Mouse (Mus musculus) R1 (cell line): Measurements from ENCODE around the gene Pigp.
A peak's percentile ranks its signal among the peaks of the same experiment; 100 is the strongest.
"Not testable (repeated sequence)": the region's sequence is repeated elsewhere in the genome, so short reads cannot be mapped to it uniquely, and the experiment has no call there.

Experiments used
- DNase-seq: peaks from one replicate; pipeline ENCODE4 v3.0.0-alpha.2; 2018; ENCODE audit warnings: low read depth, low spot score

Gene Pigp

DNA sequence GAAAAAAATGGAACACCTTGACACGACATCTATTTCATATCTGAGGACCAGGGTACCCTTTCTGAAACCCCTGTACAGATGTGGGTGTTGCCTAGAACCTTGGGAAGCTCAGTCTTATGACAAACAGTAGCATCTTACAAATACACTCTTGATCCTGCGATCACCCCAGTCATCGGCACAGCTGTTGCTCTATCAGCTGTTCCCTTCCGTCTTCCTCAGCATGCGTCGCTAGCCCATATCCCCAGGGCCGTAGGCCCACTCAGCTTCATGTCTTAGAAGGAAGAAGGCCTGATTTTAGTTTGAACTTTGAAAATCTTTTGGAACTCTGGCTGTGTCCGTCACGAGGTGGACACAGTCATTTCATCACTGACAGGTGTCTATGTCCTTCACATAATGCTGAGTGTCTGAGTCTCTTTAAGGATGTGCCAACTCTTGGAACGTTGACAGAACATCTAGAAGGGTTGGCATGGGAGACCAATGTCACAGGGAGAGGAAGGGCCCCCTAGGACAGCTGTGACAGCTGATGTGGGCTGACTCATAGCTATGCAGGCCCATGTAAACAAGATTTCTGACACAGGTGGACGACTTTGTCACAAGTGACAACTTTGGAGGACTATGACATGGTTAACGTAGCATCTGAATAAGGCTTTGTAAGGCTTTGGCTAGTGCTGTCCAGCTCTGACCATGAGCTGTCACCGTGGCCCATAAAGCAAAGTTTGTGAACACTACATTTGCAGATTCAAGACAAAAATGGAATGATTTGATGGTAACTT lies 10.9 kb downstream of the Pigp start:
- no peak for DNase-seq

DNA sequence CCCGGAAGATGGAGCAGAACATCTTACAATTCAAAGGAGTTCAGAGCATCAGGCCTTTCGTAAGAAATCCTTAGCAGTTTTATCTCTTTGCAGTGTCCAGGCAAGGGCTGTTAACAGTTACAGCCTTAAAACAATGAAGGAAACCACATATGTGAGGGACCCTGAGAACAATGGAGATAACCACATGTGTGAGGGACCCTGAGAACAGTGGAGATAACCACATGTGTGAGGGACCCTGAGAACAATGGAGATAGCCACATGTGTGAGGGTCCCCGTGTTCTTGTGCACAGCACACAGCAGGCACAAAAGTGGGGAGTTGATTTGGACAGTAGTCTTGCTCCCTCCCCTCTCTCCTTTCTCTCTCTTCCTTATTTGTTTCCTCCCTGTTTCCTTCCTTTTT lies 13.6 kb downstream of the Pigp start:
- no peak for DNase-seq

DNA sequence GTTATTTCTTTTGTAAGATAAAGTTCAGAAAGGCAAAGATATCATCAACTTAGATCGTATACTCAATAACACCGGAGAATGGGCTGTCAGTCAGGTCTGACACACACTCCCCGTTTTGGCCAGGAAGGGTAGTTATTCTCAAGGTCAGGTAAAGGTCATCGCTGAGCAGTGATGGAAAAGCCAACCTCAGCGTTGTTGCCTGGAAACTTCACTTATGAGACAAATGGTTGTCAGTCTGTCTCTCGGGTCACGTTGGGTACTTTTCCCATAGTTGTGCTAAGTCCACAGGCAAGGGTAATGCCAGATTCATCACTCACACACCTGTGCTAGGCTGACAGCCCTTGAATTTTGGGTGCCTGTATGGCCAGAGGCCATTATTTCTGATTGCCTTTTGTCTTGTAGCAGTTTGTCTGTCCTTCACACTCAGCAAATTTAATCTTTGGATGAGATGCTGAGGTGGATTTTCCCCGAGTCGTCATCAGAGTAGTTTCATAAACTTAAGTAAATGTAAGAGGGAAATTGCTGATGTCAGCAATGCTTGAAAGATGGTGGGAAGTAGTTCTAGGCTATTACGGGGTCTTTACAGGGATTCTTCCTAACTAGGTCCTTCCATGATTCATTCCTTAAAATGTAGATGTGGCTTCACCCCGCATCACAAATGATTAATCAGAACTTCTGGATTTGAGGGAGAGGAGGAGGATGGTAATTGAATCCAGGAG lies 14.7 kb downstream of the Pigp start:
- no peak for DNase-seq

DNA sequence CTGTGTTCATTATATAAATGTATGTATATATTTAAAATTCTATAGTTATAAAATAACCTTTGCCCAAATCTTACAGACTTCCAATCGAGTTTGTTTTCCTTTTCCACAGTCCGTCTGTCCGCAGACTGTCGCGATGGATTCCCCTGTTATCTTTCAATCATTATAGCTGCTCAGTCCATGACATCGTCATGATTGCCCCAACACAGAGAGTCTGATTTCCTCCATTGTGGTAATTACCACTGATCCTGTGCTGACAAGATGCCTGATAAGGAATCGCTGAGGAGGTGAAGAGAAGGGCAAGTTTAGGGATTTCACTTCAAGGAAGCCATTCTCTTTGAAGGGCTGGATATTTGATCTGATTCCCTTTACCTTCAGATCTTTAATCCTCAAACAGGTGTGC lies 15.6 kb downstream of the Pigp start:
- DNase-seq = no peak

DNA sequence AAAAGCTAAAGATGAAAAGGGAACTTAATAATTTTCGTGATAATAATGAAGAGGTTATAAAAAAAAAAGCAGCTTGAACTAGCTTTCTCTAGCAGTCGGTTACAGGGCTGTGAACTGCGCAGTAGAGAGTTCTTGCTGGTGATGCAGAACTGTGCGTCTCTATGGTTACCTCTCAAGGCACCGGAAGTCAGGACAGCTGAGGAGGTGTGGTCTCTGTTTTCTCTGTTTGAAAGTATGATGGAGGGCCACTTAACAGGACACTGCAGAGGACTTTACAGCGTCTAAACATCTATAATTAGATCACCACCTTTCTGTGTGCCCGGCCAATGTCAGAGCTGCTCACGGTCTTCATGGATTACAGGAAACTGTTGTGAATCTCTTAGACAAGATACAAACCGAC lies 17.2 kb downstream of the Pigp start:
- peak; percentile 68 for DNase-seq

DNA sequence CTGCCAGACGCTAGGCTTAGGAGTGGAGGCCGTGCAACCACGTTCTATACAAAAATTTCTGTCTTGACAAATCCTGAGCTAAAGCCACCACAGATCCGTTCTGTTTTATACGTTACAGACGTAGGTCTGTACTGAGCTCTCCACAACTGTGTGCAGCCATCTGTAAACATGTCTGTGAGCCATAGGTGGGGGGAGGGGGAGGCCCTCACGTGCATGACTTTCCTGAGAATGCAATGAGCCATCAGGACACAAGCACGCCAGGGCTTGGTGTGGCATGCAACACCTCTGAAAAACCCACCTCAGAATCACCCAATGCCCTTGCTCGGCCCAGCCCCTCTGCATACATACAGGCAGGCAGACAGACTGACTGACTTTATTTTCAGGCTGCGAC lies 21.4 kb downstream of the Pigp start:
- DNase-seq = no peak

DNA sequence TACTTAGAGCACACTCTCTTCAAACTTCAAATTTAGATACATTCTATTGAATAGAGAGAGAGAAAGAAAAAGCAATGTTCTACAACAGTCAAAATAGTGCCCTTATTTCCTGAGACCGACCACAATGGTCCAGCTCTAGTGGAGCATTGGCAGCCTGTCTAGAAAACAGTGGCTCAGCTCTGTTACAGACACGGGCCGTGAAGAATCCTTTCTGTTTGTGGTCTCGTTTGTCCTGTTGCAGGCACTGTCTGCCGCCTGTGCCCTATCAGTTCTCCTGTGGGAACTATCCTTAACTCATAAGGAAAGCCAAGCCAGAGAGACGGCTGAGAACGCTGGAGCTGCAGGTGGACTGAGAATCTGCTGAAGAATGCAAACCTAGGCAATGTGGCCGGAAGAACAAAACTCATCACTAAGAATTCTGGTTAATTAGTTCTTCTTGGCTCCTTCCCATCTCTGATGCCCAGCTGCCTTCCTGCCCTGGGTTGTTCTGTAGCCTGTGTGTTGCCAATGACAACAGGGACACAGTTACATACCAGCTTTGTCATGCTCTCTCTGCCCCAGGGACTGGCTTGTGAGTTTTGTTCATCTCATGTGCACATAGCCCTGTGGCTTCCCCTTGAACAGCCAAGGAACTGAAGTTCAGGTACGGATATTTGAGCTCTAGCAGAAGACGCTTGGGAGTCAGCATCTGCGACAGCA lies 21.9 kb downstream of the Pigp start:
- no peak for DNase-seq

DNA sequence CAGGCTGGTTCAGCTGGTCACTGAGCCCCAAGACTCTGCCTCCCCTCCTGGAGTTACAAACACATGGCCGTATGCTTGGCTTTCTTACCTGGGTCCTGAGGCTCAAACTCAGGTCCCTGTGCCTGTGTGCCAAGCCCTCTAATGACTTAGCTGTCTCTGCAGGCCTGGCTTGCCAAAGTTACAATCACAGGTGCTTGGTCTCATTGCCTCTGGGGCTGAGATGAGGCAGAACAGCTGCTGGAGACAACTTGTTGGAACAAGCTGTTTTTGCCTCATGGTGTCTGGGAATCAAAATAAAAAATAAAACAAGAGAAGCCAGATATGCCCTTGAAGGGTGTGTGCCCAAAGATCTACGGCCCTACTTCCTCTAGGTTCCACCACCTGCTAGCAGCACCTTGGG lies 22.9 kb downstream of the Pigp start:
- no peak for DNase-seq

DNA sequence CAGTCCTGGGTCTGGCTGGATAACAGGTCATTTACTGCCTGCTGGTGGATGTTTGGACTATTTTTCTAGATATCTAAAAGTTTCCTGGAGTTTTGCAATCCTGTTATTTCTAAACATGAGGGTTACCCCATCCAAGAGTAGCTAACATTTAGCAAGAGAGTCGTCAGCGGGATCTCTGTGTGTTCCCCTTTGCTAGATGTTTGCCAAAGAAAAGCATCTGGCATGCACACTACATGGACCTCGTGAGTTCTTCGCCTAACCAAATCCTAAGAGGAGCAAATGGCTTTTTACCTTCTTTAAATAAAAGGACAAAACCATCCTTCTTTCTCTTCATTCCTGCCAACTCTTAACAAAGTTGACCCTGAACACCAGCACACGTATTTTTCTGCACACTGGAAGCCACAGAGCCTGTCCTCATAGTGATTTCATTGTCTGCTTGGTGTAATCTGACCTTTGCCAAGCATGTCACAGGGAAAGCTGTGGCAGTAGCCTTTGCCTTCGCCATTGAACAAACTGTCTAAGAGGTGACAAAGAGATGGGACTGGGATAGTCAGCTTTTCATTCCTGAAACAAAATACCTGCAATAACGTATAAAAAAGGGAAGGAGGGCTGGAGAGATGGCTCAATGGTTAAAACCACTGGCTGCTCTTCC lies 24.4 kb downstream of the Pigp start:
- no peak for DNase-seq

DNA sequence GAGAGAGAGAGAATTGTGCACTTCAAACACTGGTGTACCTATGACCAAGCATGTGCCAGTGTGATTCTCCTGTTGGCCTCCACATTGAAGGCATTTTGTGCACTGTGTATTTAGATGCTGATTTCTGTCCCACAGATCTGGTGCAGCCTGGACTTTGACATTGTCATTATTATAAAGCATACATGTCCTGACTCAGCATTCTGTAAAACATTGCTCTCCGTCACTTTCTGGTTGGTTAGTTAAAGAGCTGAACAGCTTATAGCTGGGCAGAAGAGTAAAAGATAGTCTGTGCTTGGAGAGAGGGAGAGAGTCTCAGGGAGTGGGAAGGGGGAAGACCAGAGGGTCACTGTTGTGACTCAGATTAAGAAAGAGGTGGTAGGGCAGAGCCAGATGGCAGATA lies 25.9 kb downstream of the Pigp start:
- DNase-seq = no peak

DNA sequence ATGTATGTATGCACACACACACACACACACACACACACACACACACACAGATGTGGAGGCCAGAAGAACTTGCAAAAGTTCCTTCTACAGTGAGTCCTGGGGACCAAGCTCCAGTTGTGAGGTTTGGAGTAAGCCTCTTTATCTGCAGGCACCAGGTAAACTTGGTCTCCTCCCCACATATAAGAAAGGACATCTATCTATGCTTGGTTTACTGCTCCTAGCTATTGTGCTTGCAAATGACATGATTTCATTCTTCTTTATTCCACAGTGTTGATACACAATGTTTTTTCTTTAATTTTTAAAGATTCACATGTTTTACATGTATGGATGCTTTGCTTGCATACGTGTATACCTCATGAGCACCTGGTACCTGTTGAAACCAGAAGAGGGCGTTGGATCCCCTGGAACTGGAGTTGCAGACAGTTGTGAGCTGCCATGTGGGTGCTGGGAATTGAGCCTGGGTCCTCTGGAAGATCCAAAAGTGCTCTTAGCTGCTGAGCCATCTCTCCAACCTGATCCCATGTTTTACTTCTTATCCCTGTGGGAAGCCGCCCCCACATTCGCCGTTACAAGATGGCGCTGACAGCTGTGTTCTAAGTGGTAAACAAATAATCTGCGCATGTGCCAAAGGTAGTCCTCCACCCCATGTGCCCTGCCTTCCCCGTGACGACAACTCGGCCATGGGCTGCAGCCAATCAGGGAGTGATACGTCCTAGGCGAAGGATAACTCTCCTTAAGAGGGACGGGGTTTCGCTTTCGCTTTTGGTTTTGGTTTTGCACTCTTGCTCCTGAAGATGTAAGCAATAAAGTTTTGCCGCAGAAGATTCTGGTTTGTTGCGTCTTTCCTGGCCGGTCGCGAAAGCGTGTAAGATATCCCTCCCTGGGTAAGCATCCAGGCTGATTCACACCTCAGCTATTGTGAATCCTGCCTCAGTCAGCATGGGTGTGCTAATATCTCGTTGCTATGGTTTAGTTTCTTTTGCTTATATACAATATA lies 32.2 kb downstream of the Pigp start:
- not testable (repeated sequence) for DNase-seq

DNA sequence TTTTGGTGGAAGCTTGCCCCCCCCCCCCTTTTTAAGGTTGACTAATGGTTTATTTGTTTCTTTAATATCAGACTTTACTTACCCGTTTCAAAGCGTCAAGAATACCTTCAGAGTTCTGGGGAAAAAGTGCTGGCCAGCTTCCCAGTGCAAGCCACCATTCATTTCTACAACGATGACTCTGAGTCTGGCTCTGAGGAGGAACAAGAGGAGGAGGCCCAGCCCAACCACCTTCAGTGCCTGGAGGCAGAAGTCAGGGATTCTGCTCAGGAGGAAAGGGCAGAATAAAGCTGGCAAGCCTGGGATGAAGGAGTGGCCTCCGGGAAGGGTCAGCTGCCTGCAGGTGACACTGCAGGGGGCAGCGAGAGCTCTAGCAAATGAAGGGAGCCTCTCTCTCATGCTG lies 36.0 kb downstream of the Pigp start:
- DNase-seq = no peak

DNA sequence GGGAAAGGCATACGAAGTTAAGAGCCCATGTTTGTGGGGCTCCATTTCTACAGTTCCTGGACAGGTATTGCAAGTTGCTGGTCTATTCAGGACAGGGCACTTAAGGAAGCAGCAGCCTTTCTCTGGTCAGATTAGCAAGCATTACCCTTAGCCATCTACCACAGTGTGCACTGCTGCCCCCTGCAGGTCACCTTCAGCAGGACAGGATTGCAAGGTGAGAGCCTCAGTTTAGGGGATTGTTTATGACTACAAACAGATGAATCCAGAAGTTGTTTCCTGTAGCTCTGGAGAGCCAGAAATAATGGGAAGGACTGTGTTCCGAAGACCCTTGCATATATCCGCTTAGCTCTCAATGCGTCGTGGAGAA lies 39.8 kb downstream of the Pigp start:
- peak; percentile 77 for DNase-seq

DNA sequence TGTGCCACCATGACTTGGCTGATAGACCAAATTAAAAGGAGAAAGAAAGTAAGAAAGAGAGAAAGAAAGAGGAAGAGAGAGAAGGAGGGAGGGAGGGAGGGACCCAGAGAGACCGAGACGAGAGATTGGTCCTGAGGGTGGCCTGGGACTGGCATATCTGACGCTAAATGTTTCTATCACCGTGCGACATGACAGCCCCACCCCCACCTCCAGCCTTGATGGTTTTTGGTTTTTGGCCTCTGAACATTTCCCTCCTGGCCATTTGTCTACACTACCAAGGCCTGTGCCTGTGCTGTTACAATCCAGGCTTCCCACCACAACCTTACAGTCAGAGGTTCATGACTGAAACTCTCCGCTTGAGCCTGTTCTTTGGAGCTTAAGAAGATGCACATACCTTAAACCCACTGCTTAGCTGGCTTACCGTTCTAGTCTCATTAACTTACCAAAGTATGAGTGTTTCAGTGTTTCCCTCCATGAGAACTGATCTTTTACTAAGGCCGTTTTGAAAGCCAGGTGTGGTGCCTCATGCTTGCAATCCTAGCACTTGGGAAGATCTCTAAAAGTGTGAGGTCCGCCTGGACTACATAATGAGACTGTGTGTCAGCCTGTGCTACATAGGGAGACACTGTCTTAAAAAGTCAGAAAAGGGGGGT lies 40.3 kb downstream of the Pigp start:
- no peak for DNase-seq

DNA sequence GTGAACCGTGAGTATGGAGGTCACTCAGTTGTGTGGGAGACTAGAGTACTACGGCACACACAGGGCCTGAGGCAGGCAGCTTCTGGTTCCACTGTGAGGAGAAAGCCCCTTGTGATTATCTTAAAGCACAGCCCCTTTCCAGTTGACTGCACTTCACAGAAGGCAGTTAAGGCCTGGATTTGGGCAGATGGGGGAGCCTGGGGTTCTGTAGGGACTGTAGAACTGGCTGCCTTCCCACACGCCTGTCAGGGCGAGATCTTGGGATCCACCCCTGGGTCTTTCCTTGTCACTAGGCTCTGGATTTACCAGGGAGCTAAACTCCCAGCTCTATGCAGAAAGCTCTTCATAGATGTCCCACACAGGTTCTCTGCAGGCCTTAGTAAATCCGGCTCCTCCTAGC lies 41.2 kb downstream of the Pigp start:
- no peak for DNase-seq

DNA sequence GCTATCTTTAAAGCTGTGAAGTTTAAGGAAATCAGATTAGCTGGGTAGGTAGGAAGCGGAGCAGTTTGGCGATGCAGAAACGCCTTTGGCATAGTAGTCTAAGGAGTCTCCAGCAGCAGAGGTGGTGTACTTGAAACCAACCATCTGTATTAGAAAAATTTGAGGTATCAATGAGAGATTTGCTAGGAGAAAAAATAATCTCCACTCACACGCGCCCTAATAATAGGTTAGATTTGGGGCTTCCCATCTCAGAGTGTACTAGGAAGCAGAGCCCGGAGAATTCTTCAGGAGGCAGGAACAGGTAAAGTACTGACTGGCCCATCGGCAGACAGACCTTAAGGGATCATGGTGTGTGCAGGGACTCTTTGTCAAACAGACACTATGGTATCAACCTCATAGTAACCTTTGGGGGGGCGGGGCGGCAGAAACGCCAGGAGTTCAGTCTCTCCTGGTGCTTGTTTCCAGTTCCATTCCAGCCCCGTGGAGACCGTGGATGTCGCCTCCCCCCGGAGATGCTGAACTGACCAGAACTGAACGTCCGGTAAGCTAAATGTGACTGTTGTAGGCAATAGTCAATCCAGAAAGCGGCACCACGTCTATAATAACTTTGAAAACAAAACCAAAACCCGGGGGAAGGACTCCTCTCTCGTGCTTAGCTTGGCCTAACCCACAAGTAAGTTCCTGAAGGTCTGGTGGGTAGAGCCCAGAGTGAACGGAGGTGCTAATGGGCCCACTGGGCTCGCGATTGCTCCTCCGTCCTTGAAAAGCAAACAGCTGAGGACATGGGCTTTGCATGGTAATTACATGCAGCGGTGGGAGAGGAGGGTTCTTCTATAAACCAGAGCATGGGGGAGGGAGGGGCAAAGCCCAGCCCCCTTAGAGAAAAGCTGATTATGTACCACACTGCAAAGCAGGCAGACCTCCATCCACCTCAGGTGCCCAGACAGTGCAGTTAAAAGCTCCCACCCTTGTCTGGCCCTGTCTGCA lies 42.5 kb downstream of the Pigp start:
- peak; percentile 13 for DNase-seq

DNA sequence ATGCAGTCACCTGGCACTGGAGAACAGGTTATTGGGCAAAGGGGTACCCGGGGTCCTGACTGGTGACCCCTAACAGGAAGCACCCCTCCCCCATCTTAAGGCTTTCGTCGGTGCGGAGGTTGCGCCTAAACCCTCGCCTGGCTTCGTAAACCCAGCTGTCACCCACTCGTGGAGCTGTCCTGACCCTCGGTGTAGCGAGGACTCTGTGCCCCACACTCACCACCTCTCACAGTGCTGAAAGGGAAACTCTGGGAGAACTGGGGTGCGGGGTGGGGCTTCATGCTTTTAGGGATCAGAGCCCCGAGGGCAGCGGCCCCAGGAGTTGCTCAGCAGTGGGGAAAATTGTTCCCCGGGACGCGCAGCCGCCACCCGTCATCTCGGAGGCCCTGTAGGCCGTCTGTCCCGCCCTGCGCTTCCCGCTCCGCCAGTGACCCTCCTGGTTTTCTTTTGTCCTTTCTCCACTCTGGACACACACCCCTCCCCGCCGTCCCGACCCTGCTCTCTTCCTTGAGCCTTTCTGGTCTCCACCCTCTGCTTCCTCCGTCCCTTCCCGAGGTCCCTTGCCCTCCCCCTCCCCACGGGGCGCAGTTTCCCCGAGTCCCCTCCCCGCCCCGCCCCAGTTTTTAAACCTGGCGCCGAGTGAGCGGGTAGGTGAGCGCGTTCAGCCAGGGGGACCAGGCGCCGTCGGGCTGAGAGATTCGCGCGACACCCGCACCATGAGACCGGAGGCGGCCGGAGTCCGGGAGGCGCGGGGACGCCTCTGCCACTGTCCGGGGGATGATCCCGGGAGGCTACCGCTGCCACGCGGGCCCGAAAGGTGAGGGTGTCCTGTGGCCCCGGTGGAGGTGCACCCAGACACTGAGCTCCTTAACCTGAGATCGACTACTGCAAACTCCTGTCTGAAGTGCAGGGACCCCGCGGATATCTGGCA lies 43.6 kb downstream of the Pigp start, which contains the start of gene Ripply3:
Ripply3 (plus strand) TSS at position 640 of the 931 bp plus-strand sequence.
- DNase-seq = peak; percentile 77

DNA sequence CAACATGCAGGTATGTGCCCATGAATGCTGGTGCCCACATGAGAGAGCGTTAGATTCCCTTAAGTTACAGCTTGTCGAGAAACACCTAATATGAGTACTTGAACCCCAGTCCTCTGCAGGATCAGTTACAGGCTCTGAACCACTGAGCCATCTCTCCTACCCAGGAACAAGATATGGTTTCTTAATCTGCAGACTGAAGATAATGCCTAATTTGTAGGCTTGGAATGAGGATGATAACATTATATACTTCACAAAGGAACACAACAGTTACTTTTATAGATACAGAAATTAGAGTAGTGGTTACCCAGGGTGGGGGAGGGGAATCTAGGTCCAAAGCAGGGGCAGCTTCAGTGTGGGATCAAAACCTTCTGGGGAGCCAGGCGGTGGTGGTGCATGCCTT lies 45.6 kb downstream of the Pigp start:
- DNase-seq = no peak
